Mouse (Mus musculus) testis, adult 2 months (tissue): ENCODE measurements around the gene Rfx5. TPM values are rescaled to one million over a fixed set of nuclear protein-coding genes. Genes with fewer than 3 reads are reported as not detected.
A peak's percentile ranks its signal among the peaks of the same experiment; 100 is the strongest.
"Not testable (repeated sequence)": the region's sequence is repeated elsewhere in the genome, so short reads cannot be mapped to it uniquely, and the experiment has no call there.

ENCODE experiments used
- H3K27ac ChIP-seq: fragments of 200-500 bp; 2 replicates; pipeline ENCODE4 v1.5.1; 2012; ENCODE audit warnings: low read depth, low read length; ENCODE audit not compliant: control insufficient read depth, insufficient read depth
- H3K27me3 ChIP-seq: fragments of 200-500 bp; 2 replicates; pipeline ENCODE4 v1.6.1; 2012; ENCODE audit warnings: mild to moderate bottlenecking, low read length, moderate library complexity; ENCODE audit not compliant: control insufficient read depth, insufficient read depth
- H3K36me3 ChIP-seq: fragments of 200-500 bp; 2 replicates; pipeline ENCODE4 v1.6.1; 2012; ENCODE audit warnings: mild to moderate bottlenecking, low read length; ENCODE audit not compliant: control insufficient read depth, insufficient read depth
- H3K4me1 ChIP-seq: fragments of 200-500 bp; 2 replicates; pipeline ENCODE4 v1.6.1; 2012; ENCODE audit warnings: low read length; ENCODE audit not compliant: control insufficient read depth, insufficient read depth
- H3K4me3 ChIP-seq: fragments of 200-500 bp; 2 replicates; pipeline ENCODE4 v1.5.1; 2012; ENCODE audit warnings: low read depth, mild to moderate bottlenecking, low read length, moderate library complexity, mixed read lengths; ENCODE audit not compliant: control insufficient read depth
- CTCF ChIP-seq: fragments of 200-500 bp; IDR thresholded peaks from 2 replicates; pipeline ENCODE4 v1.5.1; 2012; ENCODE audit warnings: low read depth, mild to moderate bottlenecking, inconsistent platforms, low read length, moderate library complexity; ENCODE audit not compliant: control insufficient read depth, insufficient read depth, insufficient replicate concordance
- POLR2A ChIP-seq: fragments of 200-500 bp; IDR thresholded peaks from 2 replicates; pipeline ENCODE4 v1.6.1; 2012; ENCODE audit warnings: low read depth, mild to moderate bottlenecking, inconsistent platforms, low read length, moderate library complexity; ENCODE audit not compliant: control insufficient read depth
- polyA plus RNA-seq: library from polyadenylated mRNA; depleted of rRNA; stranded (reverse); fragments of >200 nt; gene quantifications from 2 replicates; pipeline ENCODE4 v1.2.3, GENCODE M21; 2012

Rfx5 gene
- polyA plus RNA-seq, 1 experiment: 13.6 TPM

GRCm38 (mm10) chr3:94932809-94933564 is 20.9 kb upstream of the Rfx5 start, which contains the start of gene Selenbp1:
TSS of gene Selenbp1 (plus strand) at chr3:94933056.
- Histone ChIP-seq H3K27ac (peak within 1 kb of the TSS; percentile 90), H3K36me3 (no peaks in the 10 kb centered on the region), H3K4me3 (peak within 1 kb of the TSS; percentile 74), H3K27me3 (no peaks in the 10 kb centered on the region), H3K4me1 (no peaks in the 10 kb centered on the region; the same call in 1 of the 2 replicates)
- peak; percentile 65; the same call in 1 of the 2 replicates for TF ChIP-seq POLR2A
- no peak for TF ChIP-seq CTCF

GRCm38 (mm10) chr3:94933604-94934003 is 20.3 kb upstream of the Rfx5 start:
- not testable (repeated sequence) for H3K4me3 ChIP-seq, H3K27ac ChIP-seq, H3K27me3 ChIP-seq, H3K36me3 ChIP-seq, H3K4me1 ChIP-seq

- not testable (repeated sequence) for H3K4me1 ChIP-seq, H3K27me3 ChIP-seq, H3K36me3 ChIP-seq, H3K27ac ChIP-seq, H3K4me3 ChIP-seq
These were observed 19.3 kb upstream of the Rfx5 start for GRCm38 (mm10) chr3:94934564-94934963.

DNA sequence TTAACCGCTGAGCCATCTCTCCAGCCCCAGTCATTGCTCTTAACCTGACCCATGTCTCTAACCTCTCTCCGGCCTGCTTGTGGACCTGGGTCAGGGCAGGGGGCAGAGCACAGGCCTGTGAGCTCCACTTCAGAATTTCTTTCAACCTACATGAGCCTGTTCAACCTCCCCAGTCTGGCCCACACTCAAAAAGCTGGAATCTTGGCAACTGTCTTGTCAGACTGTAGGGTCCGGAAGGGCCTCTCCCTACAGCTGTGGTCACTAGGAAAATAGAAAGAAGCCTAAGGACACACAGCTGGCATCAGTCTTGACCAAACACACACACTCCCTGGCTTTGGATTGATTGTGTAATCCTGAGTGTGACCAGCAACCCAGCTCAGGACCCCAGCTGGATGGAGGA is 18.5 kb upstream of the Rfx5 start:
- H3K36me3 ChIP-seq, H3K4me3 ChIP-seq, H3K27me3 ChIP-seq, H3K27ac ChIP-seq, H3K4me1 ChIP-seq: not testable (repeated sequence)

DNA sequence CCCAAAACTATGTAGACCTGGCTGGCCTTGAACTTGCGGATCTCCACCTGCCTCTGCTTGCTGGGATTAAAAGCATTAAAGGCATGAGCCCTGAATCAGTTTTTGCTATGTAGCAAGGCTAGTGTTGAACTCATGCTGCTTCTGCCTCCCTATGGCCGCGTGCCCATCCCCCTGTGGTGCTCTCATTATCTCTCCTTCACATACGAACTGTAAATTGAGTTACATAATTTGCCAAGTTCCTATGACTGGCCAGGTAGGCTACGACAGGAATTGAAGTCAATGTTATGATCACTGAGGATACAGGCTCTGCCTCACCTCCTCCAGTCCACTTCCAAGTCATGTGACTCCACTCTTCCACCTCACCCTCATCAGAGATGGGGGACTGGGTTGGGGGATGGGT is 17.7 kb upstream of the Rfx5 start:
- H3K27me3 ChIP-seq, H3K36me3 ChIP-seq, H3K4me1 ChIP-seq, H3K27ac ChIP-seq, H3K4me3 ChIP-seq: not testable (repeated sequence)

DNA sequence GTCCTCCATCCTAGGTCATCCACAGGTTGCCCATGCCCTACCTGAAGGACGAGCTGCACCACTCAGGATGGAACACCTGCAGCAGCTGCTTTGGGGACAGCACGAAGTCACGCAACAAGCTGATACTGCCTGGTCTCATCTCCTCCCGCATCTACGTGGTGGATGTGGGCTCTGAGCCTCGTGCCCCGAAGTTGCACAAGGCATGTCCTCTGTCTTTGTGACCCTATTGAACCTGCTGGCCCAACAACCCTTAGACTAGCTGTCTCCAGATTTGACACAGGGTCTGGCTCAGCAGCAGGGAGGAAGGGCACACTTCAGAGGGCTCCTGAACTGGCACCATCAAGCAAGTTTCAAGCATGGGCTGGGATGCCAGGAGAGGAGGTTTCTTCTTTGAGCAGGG is 16.7 kb upstream of the Rfx5 start:
- H3K36me3 ChIP-seq, H3K4me3 ChIP-seq, H3K27me3 ChIP-seq, H3K4me1 ChIP-seq, H3K27ac ChIP-seq: not testable (repeated sequence)

GRCm38 (mm10) chr3:94940033-94940432 is 13.8 kb upstream of the Rfx5 start:
- not testable (repeated sequence) for H3K27ac ChIP-seq, H3K4me1 ChIP-seq, H3K27me3 ChIP-seq, H3K36me3 ChIP-seq, H3K4me3 ChIP-seq

GRCm38 (mm10) chr3:94942211-94942967 is 11.5 kb upstream of the Rfx5 start:
- H3K4me1 ChIP-seq, H3K27ac ChIP-seq, H3K36me3 ChIP-seq, H3K27me3 ChIP-seq, H3K4me3 ChIP-seq: not testable (repeated sequence)
